Mouse (Mus musculus): ENCODE measurements at regions not wholly inside any gene's neighbourhood (a gene's known extent, or its start where the extent isn't known, plus 50 kb on each side); places are given as distances from the start of the nearest gene placed in this dataset.

DNA sequence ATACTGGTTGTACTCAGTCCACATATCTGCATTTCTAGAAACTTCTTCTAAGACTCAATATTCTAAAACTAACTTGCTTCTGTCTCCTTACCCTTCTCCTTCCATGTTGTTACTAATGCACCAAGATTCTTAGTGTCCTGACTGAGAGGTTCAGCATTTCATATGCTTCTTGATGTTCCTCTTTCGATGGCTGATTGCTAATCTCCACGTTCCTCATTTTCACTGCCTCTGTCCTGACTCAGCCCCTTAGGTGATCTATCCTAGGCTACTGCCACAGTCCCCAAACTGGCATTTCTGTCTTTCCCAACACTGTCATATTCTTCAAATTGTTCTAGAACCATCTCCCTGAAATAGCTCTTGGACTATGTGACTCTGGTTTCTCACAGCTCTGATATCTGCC, 315.4 kb downstream of the Wdr72 start:
- TF ChIP-seq CTCF (IDR thresholded peaks at IDR 0.05; ENCODE audit: low read depth) = no peak
- no peak for TF ChIP-seq EP300 (IDR thresholded peaks at IDR 0.05; ENCODE audit: low read depth)

Data from liver, postnatal 0 days (tissue).